Mouse (Mus musculus) central nervous system, embryonic 14 days (tissue): ENCODE results near the gene Gm10471. TPM values are rescaled to one million over a fixed set of nuclear protein-coding genes. Genes with fewer than 3 reads are reported as not detected.

Source experiments
- polyA plus RNA-seq: library from polyadenylated mRNA; depleted of rRNA; stranded (reverse); fragments of >200 nt; gene quantifications from 2 replicates; pipeline ENCODE4 v1.2.3, GENCODE M21; 2012; rRNA removed

The Gm10471 gene
- polyA plus RNA-seq: not detected in 2 replicates

DNA sequence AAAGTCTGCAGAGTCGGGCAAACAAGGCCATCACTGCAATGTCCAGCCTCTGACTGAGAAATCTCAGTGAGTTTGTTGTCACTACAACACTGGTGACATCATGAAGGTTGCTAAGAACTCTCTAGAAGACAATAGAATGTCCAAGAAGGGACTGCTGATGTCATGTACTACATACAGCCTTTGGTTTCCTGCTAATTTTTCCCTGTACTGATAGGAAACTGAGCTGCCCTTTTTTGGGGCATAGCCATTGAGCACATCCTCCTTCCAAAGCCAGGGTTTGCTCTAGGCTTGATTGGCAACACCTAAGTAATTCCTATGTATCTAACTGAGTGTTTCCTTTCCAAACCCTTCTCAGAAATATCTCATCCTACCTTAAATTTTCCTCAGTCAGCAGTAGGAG, at the start of gene Gm10471:
Gene Gm10471 (minus strand): TSS at position 101 of the 400 bp plus-strand sequence.

DNA sequence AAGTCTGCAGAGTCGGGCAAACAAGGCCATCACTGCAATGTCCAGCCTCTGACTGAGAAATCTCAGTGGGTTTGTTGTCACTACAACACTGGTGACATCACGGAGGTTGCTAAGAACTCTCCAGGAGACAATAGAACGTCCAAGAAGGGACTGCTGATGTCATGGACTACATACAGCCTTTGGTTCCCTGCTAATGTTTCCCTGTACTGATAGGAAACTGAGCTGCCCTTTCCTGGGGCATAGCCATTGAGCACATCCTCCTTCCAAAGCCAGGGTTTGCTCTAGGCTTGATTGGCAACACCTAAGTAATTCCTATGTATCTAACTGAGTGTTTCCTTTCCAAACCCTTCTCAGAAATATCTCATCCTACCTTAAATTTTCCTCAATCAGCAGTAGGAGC, 32.2 kb upstream of the Gm10471 start, which contains the start of gene Gm10220:
Gene Gm10220 (minus strand): TSS at position 101 of the 400 bp plus-strand sequence.

GRCm38 (mm10) chr5:26105262-26105661, 16.2 kb upstream of the Gm10471 start, which contains the start of gene 5031410I06Rik:
Gene 5031410I06Rik, minus strand, starts transcription at chr5:26105362.

DNA sequence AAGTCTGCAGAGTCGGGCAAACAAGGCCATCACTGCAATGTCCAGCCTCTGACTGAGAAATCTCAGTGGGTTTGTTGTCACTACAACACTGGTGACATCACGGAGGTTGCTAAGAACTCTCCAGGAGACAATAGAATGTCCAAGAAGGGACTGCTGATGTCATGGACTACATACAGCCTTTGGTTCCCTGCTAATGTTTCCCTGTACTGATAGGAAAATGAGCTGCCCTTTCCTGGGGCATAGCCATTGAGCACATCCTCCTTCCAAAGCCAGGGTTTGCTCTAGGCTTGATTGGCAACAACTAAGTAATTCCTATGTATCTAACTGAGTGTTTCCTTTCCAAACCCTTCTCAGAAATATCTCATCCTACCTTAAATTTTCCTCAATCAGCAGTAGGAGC, 30.6 kb downstream of the Gm10471 start, which contains the start of gene Gm7347:
Gene Gm7347 (minus strand): TSS at position 101 of the 400 bp plus-strand sequence.

DNA sequence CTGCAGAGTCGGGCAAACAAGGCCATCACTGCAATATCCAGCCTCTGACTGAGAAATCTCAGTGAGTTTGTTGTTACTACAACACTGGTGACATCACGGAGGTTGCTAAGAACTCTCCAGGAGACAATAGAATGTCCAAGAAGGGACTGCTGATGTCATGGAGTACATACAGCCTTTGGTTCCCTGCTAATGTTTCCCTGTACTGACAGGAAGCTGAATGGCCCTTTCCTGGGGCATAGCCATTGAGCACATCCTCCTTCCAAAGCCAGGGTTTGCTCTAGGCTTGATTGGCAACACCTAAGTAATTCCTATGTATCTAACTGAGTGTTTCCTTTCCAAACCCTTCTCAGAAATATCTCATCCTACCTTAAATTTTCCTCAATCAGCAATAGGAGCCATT, 49.6 kb downstream of the Gm10471 start, which contains the start of gene Speer4a:
Gene Speer4a (minus strand): TSS at position 101 of the 400 bp plus-strand sequence.

Other genes starting within 250 kb of the Gm10471 start
- not detected in 2 replicates for gene Gm21663, start 146.9 kb downstream of the Gm10471 start, polyA plus RNA-seq
- not detected in 2 replicates for gene Gm21671, start 134.9 kb downstream of the Gm10471 start, polyA plus RNA-seq
- gene Gm21680, start 116.6 kb downstream of the Gm10471 start, polyA plus RNA-seq: not detected in 2 replicates
- 0.06 TPM in 1 of 2 replicates, not detected in the other for gene Gm21698, start 100.6 kb downstream of the Gm10471 start, polyA plus RNA-seq
- not detected in 2 replicates for gene Gm1979, start 84.5 kb downstream of the Gm10471 start, polyA plus RNA-seq
- gene Gm5862, start 66.4 kb downstream of the Gm10471 start, polyA plus RNA-seq: not detected in 2 replicates
- 0.03 TPM in 1 of 2 replicates, not detected in the other for gene Speer4a, start 49.7 kb downstream of the Gm10471 start, polyA plus RNA-seq
- gene Gm7347, start 30.7 kb downstream of the Gm10471 start, polyA plus RNA-seq: not detected in 2 replicates
- gene 5031410I06Rik, start 16.1 kb upstream of the Gm10471 start, polyA plus RNA-seq: not detected in 2 replicates
- gene Gm10220, start 32.1 kb upstream of the Gm10471 start, polyA plus RNA-seq: not detected in 2 replicates
- 0.42 and 0.45 TPM in 2 replicates for gene Gm7361, start 168.4 kb upstream of the Gm10471 start, polyA plus RNA-seq